Mouse (Mus musculus) liver, embryonic 16.5 days (tissue): ENCODE results near the gene Zdhhc17. TPM values are rescaled to one million over a fixed set of nuclear protein-coding genes. Genes with fewer than 3 reads are reported as not detected.

Source experiments
- ATAC-seq: fragments of 200-750 bp; cut with Nextera tagmentation; 2 replicates; pipeline ENCODE4 v1.8.0; 2017; ENCODE audit warnings: low read depth, mild to moderate bottlenecking, moderate number of reproducible peaks, moderate library complexity
- H3K27ac ChIP-seq: fragments of 300-500 bp; sonication (generic); 2 replicates; pipeline ENCODE4 v1.5.1; 2014; ENCODE audit warnings: mild to moderate bottlenecking, low read length
- H3K27me3 ChIP-seq: fragments of 300-500 bp; sonication (generic); 2 replicates; pipeline ENCODE4 v1.6.1; 2014; ENCODE audit warnings: low read depth, low read length, mixed read lengths; ENCODE audit not compliant: control insufficient read depth, insufficient read depth
- H3K36me3 ChIP-seq: fragments of 300-500 bp; sonication (generic); 2 replicates; pipeline ENCODE4 v1.6.1; 2014; ENCODE audit warnings: mild to moderate bottlenecking; ENCODE audit not compliant: control insufficient read depth, insufficient read depth
- H3K4me1 ChIP-seq: fragments of 300-500 bp; sonication (generic); 2 replicates; pipeline ENCODE4 v1.6.1; 2014; ENCODE audit warnings: low read depth, low read length, mixed read lengths; ENCODE audit not compliant: control insufficient read depth
- H3K4me2 ChIP-seq: fragments of 300-500 bp; sonication (generic); 2 replicates; pipeline ENCODE4 v1.6.1; 2014; ENCODE audit warnings: low read depth, low read length, mixed read lengths
- H3K4me3 ChIP-seq: fragments of 300-500 bp; sonication (generic); 2 replicates; pipeline ENCODE4 v1.5.1; 2014; ENCODE audit warnings: low read depth, mild to moderate bottlenecking, low read length
- H3K9ac ChIP-seq: fragments of 300-500 bp; sonication (generic); 2 replicates; pipeline ENCODE4 v1.6.1; 2014; ENCODE audit warnings: low read depth, low read length
- H3K9me3 ChIP-seq: fragments of 300-500 bp; sonication (generic); replicated peaks from 2 replicates; pipeline ENCODE4 v1.6.1; 2016; ENCODE audit warnings: low read length; ENCODE audit not compliant: control insufficient read depth
- WGBS: fragments of 180-500 bp; shearing (Covaris S2); extraction: QIAGEN DNeasy Blood & Tissue Kit; methylation state at CpG from one replicate; pipeline ENCODE4 v1.1.7; 2014; ENCODE audit not compliant: insufficient replicate concordance; 5-methylcytosine and 5-hydroxymethylcytosine counted together
- polyA plus RNA-seq: library from polyadenylated mRNA; unstranded; fragments of >200 nt; fragmentation: Nextera tagmentation; extraction: Ambion mirVana; gene quantifications from 2 replicates; pipeline ENCODE4 v1.2.1, GENCODE M21; 2015

The Zdhhc17 gene
- 4.6 and 5.0 TPM in 2 replicates for polyA plus RNA-seq

DNA sequence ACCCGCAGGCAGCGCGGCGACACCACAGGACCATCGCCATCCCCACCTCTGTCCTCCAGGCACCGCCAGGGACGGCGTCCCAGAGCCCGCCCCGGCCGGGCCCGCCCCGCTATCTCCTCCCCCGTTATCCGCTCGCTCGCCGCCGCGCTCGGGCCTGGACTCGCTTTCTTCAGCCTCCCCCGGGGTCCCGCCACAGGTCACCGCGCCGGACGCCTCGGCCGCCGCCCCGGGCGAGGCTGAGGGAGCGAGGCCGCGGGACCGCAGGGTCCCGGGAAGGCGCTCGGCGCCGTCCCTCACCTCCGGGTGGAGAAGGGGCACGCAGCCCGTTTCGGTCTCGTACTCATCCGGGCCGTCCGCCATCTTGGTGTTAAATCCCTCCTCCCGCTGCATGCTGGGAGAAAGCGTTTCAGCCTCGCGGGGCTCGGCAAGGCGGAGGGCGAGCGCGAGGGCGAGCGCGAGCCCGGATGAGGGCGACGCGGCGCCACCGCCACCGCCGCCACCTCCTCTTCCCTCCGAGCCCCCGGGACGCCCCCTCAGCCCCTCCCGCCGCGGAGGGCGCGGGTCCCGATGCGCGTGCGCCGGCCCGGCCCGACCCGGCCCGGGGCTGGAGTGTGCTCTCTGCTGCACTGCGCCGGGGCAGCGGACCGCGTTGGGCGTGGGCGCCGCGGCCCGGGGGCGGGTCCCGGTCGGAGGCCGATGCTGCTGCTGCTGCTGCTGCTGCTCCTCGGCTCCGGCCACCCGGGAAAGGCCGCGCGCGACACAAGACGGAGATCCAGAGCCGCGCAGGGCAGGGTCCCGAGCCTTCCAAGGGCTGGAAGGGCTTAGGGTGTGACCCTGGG, at the start of gene Zdhhc17:
Gene Zdhhc17, minus strand, starts transcription at position 500 of the 839 bp plus-strand sequence.
- peaks cover 31% of the 10 kb centered on the region for H3K4me1 ChIP-seq
- no peaks in the 10 kb centered on the region for H3K9me3 ChIP-seq
- peak within 1 kb of the TSS; percentile 93 for H3K27ac ChIP-seq
- peak within 1 kb of the TSS; percentile 89 for H3K4me3 ChIP-seq
- peak within 1 kb of the TSS; percentile 93 for H3K9ac ChIP-seq
- peak within 1 kb of the TSS; percentile 92 for H3K4me2 ChIP-seq
- ATAC-seq, result peak; percentile 93
- WGBS, result under 1% methylated on average over 95 of the region's 112 CpGs
- H3K27me3 ChIP-seq, result peaks cover 3% of the 10 kb centered on the region; the same call in 1 of the 2 replicates
- H3K36me3 ChIP-seq, result no peaks in the 10 kb centered on the region

DNA sequence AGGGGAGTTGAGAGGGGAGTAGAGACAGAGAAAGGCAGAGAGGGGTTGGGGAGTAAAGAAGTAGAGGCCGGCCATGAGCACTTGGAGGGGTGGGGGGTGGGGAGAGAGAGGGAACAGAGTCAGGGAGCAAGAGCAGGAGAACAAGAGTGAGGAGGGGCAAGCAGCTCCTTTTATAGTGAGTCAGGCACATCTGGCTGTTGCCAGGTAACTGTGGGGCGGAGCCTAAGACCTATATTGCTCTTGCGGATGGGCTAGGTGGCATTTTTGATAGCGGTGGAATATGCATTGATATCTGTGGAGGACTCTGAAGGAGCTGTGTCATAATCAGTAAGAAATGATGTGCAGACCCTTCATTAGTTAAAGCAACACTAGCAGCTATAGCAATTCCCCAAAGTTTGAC, 45.8 kb upstream of the Zdhhc17 start:
- WGBS, result 67% methylated on average over 4 of the region's 4 CpGs
- no peaks in the 10 kb centered on the region for H3K4me1 ChIP-seq
- ATAC-seq, result no peak

DNA sequence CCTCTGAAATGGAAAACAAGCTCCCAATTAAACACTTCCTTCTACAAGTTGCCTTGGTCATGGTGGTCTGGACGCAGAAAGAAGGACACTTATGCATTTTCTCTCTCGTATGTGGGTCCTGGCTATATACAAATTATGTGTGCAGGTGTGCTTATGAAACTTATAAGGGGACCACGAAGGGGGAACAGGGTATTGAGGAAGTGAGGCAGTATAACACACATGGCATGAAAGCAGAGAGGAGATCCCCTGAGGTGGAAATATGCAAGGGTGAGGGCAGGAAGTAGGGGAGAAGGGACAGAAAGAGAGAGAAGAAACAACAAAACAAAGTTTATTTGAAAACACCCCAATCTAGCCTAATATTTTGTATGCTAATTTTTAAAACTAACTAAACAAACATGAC, 41.7 kb upstream of the Zdhhc17 start:
- no peak overlapping the region for H3K27ac ChIP-seq
- ATAC-seq, result no peak
- no peaks in the 10 kb centered on the region for H3K27me3 ChIP-seq
- H3K4me1 ChIP-seq, result no peaks in the 10 kb centered on the region
- no peak overlapping the region for H3K9ac ChIP-seq
- 63% methylated on average over 3 of the region's 3 CpGs for WGBS
- no peaks in the 10 kb centered on the region for H3K36me3 ChIP-seq
- no peak overlapping the region for H3K4me3 ChIP-seq
- no peak overlapping the region for H3K4me2 ChIP-seq
- no peaks in the 10 kb centered on the region for H3K9me3 ChIP-seq

More for the DNA sequence above, 45.8 kb upstream of the Zdhhc17 start:
- Histone ChIP-seq H3K9ac (no peak overlapping the region), H3K27ac (no peak overlapping the region), H3K4me2 (no peak overlapping the region), H3K27me3 (no peaks in the 10 kb centered on the region), H3K9me3 (no peaks in the 10 kb centered on the region), H3K4me3 (no peak overlapping the region), H3K36me3 (no peaks in the 10 kb centered on the region)

DNA sequence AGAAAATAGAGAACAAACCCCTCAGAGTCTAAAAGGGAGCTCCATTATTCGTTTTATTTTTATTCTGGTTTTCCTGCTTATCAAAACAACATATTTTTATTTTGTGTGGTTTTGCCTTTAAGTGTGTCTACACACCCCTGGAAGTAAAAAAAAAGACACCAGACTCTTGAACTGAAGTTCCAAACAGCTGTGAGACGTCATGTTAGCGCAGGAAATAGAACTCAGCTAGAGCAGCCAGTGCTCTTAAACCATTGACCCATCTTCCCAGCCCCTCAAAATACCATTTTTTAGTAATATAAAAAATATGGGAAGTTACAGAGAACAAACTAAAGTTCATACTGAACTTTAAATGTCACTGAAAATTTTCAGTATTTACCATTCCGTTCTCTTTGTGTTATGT, 40.6 kb upstream of the Zdhhc17 start:
- Histone ChIP-seq H3K9ac (no peak overlapping the region), H3K4me1 (no peaks in the 10 kb centered on the region), H3K36me3 (no peaks in the 10 kb centered on the region), H3K4me3 (no peak overlapping the region), H3K27me3 (no peaks in the 10 kb centered on the region), H3K27ac (no peak overlapping the region), H3K4me2 (no peak overlapping the region), H3K9me3 (no peaks in the 10 kb centered on the region)
- 43% methylated on average over 4 of the region's 4 CpGs for WGBS
- ATAC-seq, result no peak

DNA sequence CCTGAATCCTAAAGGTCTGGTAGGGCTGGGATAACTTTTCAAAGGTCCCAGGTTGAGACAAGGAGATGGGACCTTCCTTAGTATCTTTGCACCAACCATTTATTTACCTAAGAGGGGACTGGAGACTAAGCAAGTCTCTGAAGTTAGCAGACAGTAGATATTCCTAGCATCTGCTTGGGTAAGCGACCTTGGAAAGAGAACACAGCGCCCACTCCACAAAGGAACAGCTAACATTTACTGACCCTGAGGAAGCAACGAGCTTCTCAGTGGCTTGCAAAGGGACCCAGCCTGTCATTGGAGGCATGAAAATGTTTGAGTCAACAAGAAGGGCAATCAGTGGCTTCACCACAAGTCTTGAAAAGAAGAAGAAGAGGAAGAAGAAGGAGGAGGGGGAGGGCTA, 40.1 kb upstream of the Zdhhc17 start:
- H3K4me1 ChIP-seq, result no peaks in the 10 kb centered on the region
- no peak for ATAC-seq
- 29% methylated on average over 3 of the region's 3 CpGs for WGBS

DNA sequence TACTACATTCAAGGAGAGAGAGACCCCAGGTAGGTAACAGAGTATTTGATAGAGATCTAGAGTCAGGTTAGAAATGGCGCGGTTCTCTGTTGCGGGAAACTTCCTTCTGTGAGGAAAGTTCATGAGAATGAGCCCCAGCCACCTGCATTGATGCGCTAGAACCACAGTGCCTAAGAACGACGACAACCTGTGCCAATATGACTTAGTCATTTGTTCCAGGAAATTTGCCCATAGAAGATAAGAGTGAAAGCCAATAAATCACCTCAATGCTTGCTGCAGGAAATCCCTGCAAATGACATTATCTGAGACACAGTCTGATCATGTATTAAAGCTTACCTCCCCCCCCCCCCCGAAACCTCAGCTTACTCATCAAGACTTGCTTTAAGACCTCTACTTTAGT, 38.0 kb upstream of the Zdhhc17 start:
- no peaks in the 10 kb centered on the region for H3K27me3 ChIP-seq
- no peak overlapping the region for H3K4me2 ChIP-seq
- WGBS, result 16% methylated on average over 7 of the region's 7 CpGs
- H3K4me3 ChIP-seq, result no peak overlapping the region
- H3K9me3 ChIP-seq, result peaks cover 5% of the 10 kb centered on the region; the same call in 1 of the 2 replicates
- no peak overlapping the region for H3K27ac ChIP-seq
- H3K9ac ChIP-seq, result no peak overlapping the region
- H3K36me3 ChIP-seq, result no peaks in the 10 kb centered on the region
- no peak for ATAC-seq
- no peaks in the 10 kb centered on the region for H3K4me1 ChIP-seq

More for the DNA sequence above, 40.1 kb upstream of the Zdhhc17 start:
- Histone ChIP-seq H3K4me3 (no peak overlapping the region), H3K27ac (no peak overlapping the region), H3K36me3 (no peaks in the 10 kb centered on the region), H3K4me2 (no peak overlapping the region), H3K9me3 (no peaks in the 10 kb centered on the region), H3K9ac (no peak overlapping the region), H3K27me3 (no peaks in the 10 kb centered on the region)

DNA sequence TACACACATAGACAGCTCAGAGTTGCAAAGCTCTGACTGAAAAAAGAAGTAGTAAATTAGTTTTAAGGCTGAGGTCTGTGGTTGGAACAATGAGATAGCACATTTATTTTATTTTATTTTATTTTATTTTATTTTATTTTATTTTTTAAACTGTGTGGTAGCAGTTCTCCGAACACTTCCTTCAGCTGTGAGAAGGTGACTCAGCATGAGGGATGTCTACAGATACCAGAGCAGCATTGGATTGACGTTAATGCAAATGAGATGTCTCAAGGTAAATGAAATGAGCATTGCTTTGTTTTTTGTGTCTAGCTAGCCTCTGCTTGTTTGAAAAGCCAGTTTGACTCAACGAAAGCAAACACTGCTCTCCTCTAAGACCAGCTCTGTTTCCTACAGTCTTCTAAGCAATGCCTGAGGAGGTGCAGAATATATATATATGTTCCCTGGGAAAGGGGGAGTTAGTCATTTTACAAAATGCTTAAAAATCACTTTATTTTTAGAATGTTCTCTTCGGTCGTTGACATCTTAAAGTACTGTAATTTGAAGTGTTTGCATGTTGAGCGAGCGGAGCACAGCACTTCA, 30.2 kb upstream of the Zdhhc17 start:
- no peaks in the 10 kb centered on the region for H3K36me3 ChIP-seq
- 64% methylated on average over 7 of the region's 7 CpGs for WGBS
- no peak for ATAC-seq

DNA sequence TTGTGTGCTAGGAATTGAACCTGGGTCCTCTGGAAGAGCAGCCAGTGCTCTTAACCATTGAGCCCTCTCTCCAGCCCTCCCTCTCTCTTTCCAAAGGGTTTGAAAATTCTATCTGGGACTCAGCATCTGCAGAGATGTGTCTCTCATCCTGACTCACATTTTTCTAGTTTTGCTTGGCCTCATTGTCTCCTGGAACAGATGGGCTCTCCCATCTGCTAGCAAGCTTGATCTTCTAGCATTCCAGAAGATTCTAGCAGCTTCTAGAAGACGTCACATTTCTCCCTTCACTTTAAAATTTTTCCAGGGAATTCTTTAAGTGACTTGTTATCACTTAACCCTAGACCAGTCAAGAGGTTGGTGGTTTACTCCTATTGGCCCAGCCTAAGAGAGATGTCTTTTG, 26.9 kb upstream of the Zdhhc17 start:
- no peaks in the 10 kb centered on the region for H3K36me3 ChIP-seq
- H3K4me1 ChIP-seq, result no peaks in the 10 kb centered on the region
- no peak overlapping the region for H3K4me3 ChIP-seq
- no peaks in the 10 kb centered on the region for H3K27me3 ChIP-seq
- no peak overlapping the region for H3K9ac ChIP-seq
- H3K4me2 ChIP-seq, result no peak overlapping the region
- H3K9me3 ChIP-seq, result no peaks in the 10 kb centered on the region
- H3K27ac ChIP-seq, result no peak overlapping the region
- ATAC-seq, result no peak
- WGBS, result 45% methylated on average over 1 of the region's 1 CpGs

More for the DNA sequence above, 30.2 kb upstream of the Zdhhc17 start:
- H3K4me2 ChIP-seq, result no peak overlapping the region
- H3K27ac ChIP-seq, result no peak overlapping the region
- H3K9ac ChIP-seq, result no peak overlapping the region
- H3K9me3 ChIP-seq, result peaks cover 5% of the 10 kb centered on the region; the same call in 1 of the 2 replicates
- H3K4me1 ChIP-seq, result no peaks in the 10 kb centered on the region
- no peak overlapping the region for H3K4me3 ChIP-seq
- H3K27me3 ChIP-seq, result no peaks in the 10 kb centered on the region

DNA sequence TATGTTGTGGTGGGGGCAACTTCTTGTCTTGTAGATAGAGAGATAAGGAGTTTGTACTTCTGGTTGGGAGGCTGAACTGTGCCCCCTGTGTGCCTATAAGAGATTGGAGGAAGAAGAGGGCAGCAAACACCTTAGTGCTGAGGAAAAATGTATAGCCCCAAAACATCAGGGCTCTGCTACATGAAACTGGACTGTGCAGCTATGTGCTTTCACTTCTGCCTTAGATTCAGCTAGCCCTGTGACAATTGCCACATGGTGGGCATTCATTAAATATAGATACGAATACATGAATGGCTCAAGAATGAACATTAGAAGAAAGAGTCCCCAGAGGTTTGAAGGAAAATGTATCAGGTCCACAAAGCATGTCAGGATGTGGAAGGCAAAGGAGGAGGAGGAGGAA, 25.2 kb upstream of the Zdhhc17 start:
- WGBS, result 76% methylated on average over 1 of the region's 1 CpGs
- H3K4me2 ChIP-seq, result no peak overlapping the region
- no peaks in the 10 kb centered on the region for H3K27me3 ChIP-seq
- no peak overlapping the region for H3K27ac ChIP-seq
- no peaks in the 10 kb centered on the region for H3K4me1 ChIP-seq
- H3K9me3 ChIP-seq, result no peaks in the 10 kb centered on the region
- no peak overlapping the region for H3K9ac ChIP-seq
- H3K4me3 ChIP-seq, result no peak overlapping the region
- no peaks in the 10 kb centered on the region for H3K36me3 ChIP-seq
- ATAC-seq, result no peak
